Mouse (Mus musculus) heart, postnatal 0 days (tissue): ENCODE measurements at regions not wholly inside any gene's neighbourhood (a gene's known extent, or its start where the extent isn't known, plus 50 kb on each side); places are given as distances from the start of the nearest gene placed in this dataset.
"Not testable (repeated sequence)": the region's sequence is repeated elsewhere in the genome, so short reads cannot be mapped to it uniquely, and the experiment has no call there.

ENCODE experiments used
- ATAC-seq: fragments of 200-750 bp; cut with Nextera tagmentation; 2 replicates; pipeline ENCODE4 v1.8.0; 2017; ENCODE audit warnings: low read depth, moderate number of reproducible peaks, moderate library complexity; ENCODE audit not compliant: insufficient read depth
- DNase-seq: peaks from one replicate; pipeline ENCODE4 v3.0.0-alpha.2; 2016; ENCODE audit warnings: low spot score
- H3K27ac ChIP-seq: fragments of 300-500 bp; sonication (generic); 2 replicates; pipeline ENCODE4 v1.5.1; 2014; ENCODE audit warnings: low read depth, mild to moderate bottlenecking
- H3K27me3 ChIP-seq: fragments of 300-500 bp; sonication (generic); 2 replicates; pipeline ENCODE4 v1.6.1; 2014; ENCODE audit warnings: low read length, mixed read lengths; ENCODE audit not compliant: control insufficient read depth, insufficient read depth
- H3K36me3 ChIP-seq: fragments of 300-500 bp; sonication (generic); replicated peaks from 2 replicates; pipeline ENCODE4 v1.6.1; 2014; ENCODE audit warnings: low read length, mixed read lengths; ENCODE audit not compliant: control insufficient read depth, insufficient read depth
- H3K4me1 ChIP-seq: fragments of 300-500 bp; sonication (generic); 2 replicates; pipeline ENCODE4 v1.6.1; 2014; ENCODE audit warnings: antibody characterized with exemption; ENCODE audit not compliant: control insufficient read depth, insufficient read depth
- H3K4me2 ChIP-seq: fragments of 300-500 bp; sonication (generic); 2 replicates; pipeline ENCODE4 v1.6.1; 2014; ENCODE audit warnings: low read depth, mild to moderate bottlenecking, low read length, moderate library complexity
- H3K4me3 ChIP-seq: fragments of 300-500 bp; sonication (generic); 2 replicates; pipeline ENCODE4 v1.5.1; 2014; ENCODE audit warnings: low read depth, low read length
- H3K9ac ChIP-seq: fragments of 300-500 bp; sonication (generic); replicated peaks from 2 replicates; pipeline ENCODE4 v1.6.1; 2014; ENCODE audit warnings: low read depth, low read length, mixed read lengths
- H3K9me3 ChIP-seq: fragments of 300-500 bp; sonication (generic); replicated peaks from 2 replicates; pipeline ENCODE4 v1.6.1; 2016; ENCODE audit warnings: low read length; ENCODE audit not compliant: control insufficient read depth
- CTCF ChIP-seq: IDR thresholded peaks from 2 replicates; pipeline ENCODE4 v1.5.1; 2016; ENCODE audit warnings: antibody characterized with exemption, control low read depth, low read depth
- EP300 ChIP-seq: IDR thresholded peaks from 2 replicates; pipeline ENCODE4 v1.6.1; 2016; ENCODE audit warnings: antibody characterized with exemption, low read depth
- WGBS: fragments of 180-500 bp; shearing (Covaris S2); extraction: QIAGEN DNeasy Blood & Tissue Kit; methylation state at CpG from one replicate; pipeline ENCODE4 v1.1.7; 2014; 5-methylcytosine and 5-hydroxymethylcytosine counted together

GRCm38 (mm10) chr6:64973968-64974367 is 68.4 kb upstream of the Smarcad1 start:
- TF ChIP-seq CTCF (peak; percentile 27; the same call in 1 of the 2 replicates), EP300 (no peak)
- Histone ChIP-seq H3K9me3 (no peaks in the 10 kb centered on the region), H3K27ac (no peak overlapping the region), H3K4me3 (no peak overlapping the region), H3K4me1 (no peaks in the 10 kb centered on the region), H3K36me3 (no peaks in the 10 kb centered on the region), H3K9ac (no peak overlapping the region), H3K4me2 (no peak overlapping the region), H3K27me3 (no peaks in the 10 kb centered on the region)
- WGBS, result 40% methylated on average over 2 of the region's 2 CpGs
- DNase-seq (no peak), ATAC-seq (no peak)

GRCm38 (mm10) chr6:64974453-64974852 is 67.9 kb upstream of the Smarcad1 start:
- H3K4me3 ChIP-seq, H3K36me3 ChIP-seq, ATAC-seq, DNase-seq, H3K9me3 ChIP-seq, H3K9ac ChIP-seq, H3K27ac ChIP-seq, H3K4me1 ChIP-seq, H3K4me2 ChIP-seq, H3K27me3 ChIP-seq: not testable (repeated sequence)
- WGBS, result 100% methylated on average over 1 of the region's 1 CpGs

GRCm38 (mm10) chr6:64982132-64982531 is 60.3 kb upstream of the Smarcad1 start:
- Histone ChIP-seq H3K9ac (no peak overlapping the region), H3K4me3 (no peak overlapping the region), H3K4me1 (no peaks in the 10 kb centered on the region), H3K9me3 (no peaks in the 10 kb centered on the region), H3K27ac (no peak overlapping the region), H3K4me2 (no peak overlapping the region), H3K27me3 (no peaks in the 10 kb centered on the region), H3K36me3 (no peaks in the 10 kb centered on the region)
- TF ChIP-seq CTCF (no peak), EP300 (no peak)
- 36% methylated on average over 2 of the region's 2 CpGs for WGBS
- no peak for ATAC-seq
- DNase-seq, result no peak
